Mouse (Mus musculus) left cerebral cortex, postnatal 25 days (tissue): Measurements from ENCODE around the gene Oxct1. TPM values are rescaled to one million over a fixed set of nuclear protein-coding genes. Genes with fewer than 3 reads are reported as not detected.

ENCODE experiments used
- DNase-seq, 2 experiments: peaks; one replicate each; pipeline ENCODE4 v3.0.0; 2022; ENCODE audit warnings: low spot score in 2 of 2, mixed read lengths in 1 of 2
- intact Hi-C: fragments of 180-260 bp; cut with DNase I; formaldehyde crosslinking; loops from one replicate; pipeline ENCODE4 v1.15.1; 2025
- total RNA-seq, 2 experiments: library from RNA; stranded (reverse); gene quantifications; 2 replicates each; pipeline ENCODE4 v1.2.3; 2021

Gene Oxct1
- 100 to 1,000 TPM; 369 to 401 TPM for total RNA-seq

DNA sequence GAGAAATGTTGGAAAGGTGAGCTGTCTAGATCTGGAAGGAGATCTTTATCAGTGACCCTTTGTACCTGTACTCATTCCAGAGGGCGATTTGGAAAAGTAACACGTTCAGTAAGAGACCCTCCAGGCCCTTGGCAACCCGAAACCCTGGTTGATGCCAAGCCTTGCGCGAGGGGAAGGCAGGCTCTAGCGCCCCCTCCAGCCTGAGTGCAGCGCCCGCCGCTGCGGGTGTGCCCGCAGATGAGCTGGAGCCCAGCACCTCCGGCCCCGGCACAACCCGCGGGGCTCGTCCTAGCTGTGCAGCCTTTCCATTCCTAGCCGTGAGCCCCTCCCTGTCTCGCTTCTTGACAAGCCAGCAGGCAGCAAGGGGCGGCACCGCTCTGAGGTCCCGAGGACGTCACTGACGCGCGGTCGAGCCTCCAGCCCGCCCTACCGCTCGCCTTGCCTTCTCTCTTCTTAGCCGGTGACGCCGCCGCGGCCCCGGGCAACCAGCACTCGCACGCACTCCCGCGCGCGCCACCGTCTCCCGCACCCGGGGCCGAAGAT lies at the start of gene Oxct1:
TSS of gene Oxct1 (plus strand) at position 153 of the 543 bp plus-strand sequence.
- intact Hi-C loops = loop anchor here (5.0 kb wide), 2 partner anchors 49 to 69 kb away; partner anchors contain the start of gene Fbxo4

DNA sequence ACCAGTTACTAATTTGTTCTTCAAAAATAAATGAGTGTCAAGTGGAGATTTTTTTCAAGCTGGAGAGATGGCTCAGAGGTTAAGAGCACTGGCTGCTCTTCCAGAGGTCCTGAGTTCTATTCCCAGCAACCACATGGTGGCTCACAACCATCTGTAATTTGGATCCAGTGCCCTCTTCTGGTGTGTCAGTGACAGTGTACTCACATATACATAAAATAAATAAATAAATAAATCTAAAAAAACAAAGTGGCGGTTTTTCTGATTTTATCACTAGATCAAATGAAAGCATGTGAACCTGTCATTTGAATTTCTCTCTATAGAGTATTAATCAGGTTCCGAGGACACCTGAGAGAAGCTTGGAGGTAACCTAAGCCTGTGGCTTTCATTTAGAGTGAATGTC lies 47.9 kb upstream of the Oxct1 start:
- intact Hi-C loops = loop anchor here (5.0 kb wide), 2 partner anchors 49 to 64 kb away; partner anchors contain the start of gene Oxct1
- DNase-seq = no peak

More for the DNA sequence above, at the start of gene Oxct1:
- peak; percentile 93 to 98 for DNase-seq

DNA sequence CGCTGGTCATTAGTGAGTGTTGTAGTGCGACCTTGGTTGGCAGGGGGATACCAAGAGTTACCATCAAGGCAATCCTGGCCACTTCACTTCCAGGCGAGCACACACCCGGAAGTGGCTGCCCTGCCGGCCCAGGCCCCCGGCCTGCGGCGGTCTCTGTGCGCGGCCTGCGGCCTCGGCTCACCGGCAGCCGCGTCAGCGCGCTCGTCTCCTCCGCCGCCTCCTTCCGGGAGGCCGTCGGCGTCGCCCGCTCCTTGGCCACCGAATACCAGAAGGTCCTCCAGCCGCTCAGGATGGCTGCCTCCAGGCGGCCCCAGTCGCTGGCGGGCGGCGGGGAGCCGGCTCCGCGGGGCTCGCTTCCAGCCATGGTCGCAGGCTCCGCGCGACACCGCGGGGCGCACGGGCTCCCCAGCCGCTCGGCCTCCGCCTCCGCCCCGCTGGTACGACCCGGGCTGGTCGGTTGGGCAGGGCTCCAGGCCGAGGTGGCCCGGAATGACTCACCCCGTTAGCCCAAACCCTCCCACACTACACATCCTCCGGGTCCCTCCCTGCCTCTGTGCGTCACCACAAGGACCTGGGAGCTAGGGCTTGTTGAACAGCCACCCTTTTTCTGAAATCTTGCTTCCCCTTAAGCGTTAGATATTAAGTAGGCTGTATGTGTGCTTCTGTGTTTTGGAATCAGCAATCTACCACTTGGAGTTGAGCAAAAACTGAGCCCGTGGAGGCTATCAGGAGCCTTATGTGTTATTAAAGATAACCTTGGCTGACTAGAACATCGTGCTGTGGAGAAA lies 46.9 kb upstream of the Oxct1 start, which contains the start of gene Fbxo4:
TSS of gene Fbxo4 (minus strand) at position 513 of the 788 bp plus-strand sequence.
- intact Hi-C loops = loop anchor here (5.0 kb wide), 2 partner anchors 48 to 63 kb away; partner anchors contain the start of gene Oxct1
- DNase-seq = peak; percentile 78 to 81

DNA sequence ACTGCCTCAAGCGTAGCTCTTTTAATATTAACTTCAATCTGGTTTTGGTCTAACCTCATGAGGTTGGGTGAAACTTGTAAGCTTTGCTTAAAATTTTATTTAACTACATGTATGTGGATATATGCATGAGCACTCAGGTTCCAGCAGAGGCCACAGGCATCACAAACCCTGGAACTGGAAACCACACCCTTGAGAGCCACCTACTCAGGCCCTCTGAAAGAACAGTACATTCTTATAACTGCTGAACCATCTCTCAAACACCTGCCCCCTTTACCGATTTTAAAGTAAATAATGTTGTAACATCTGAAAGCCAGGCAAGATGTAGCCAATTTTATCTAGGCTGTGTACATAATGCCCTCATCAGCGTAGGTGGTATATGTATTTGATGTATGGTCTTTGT lies 46.3 kb upstream of the Oxct1 start:
- peak in 1 of 2 experiments; percentile 9 for DNase-seq
- intact Hi-C loops = loop anchor here (5.0 kb wide), 2 partner anchors 47 to 62 kb away; partner anchors contain the start of gene Oxct1

DNA sequence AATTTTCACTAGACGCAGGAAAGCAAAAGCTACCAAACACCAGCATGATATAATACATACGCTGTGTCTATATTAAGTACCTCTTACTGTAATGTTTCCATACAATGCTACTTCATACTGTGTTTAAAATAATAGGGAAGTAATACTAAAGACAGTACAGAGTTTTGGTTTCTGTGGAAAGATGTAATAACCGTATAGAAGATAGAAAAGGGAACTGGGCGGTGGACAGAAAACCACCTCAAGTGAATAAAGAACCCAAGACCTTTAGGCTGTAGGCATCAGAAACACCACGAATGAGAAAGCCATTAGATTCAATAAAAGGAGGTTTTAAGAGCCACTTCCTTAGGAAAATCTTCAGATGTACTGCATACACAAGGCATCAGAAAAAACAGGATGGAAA lies 43.5 kb upstream of the Oxct1 start:
- intact Hi-C loops = no loop called here
- no peak for DNase-seq

DNA sequence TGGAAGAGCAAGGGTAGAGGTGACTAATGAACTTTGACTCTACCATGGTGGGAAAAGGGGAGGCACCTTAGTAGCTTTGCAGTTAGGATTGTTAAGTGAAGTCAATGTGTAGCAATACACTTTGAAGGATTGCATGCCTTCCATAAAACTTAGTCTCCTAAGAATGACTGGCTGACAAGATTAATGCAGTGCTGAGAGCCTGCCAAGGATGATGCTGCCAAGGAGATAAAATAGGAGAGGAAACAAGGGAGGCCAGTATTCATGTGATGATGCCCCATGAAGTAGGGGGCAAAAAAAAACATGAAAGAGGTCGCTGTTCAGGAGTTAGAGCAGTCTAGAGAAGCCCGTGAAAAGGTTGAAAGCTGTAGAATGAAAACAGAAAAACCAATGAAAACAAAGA lies 41.3 kb upstream of the Oxct1 start:
- intact Hi-C loops = no loop called here
- DNase-seq = no peak

DNA sequence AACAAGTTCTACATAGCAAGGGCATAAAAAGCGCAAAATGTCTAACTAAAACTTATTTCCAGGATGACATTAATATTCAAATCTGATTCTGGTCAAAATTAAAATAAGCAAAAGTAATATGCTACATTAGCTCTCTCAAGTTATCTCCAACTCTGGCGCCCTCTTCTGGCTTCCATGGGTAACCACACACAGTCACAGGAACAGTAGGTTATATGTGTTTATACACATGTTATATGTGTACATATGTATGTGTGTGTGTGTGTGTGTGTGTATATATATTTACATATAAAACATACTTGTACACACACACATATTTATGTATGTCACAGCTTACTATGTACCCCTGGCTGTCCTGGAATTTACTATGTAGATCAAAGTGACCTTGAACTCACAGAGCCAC lies 38.2 kb upstream of the Oxct1 start:
- peak in 1 of 2 experiments; percentile 21 for DNase-seq
- intact Hi-C loops = no loop called here

DNA sequence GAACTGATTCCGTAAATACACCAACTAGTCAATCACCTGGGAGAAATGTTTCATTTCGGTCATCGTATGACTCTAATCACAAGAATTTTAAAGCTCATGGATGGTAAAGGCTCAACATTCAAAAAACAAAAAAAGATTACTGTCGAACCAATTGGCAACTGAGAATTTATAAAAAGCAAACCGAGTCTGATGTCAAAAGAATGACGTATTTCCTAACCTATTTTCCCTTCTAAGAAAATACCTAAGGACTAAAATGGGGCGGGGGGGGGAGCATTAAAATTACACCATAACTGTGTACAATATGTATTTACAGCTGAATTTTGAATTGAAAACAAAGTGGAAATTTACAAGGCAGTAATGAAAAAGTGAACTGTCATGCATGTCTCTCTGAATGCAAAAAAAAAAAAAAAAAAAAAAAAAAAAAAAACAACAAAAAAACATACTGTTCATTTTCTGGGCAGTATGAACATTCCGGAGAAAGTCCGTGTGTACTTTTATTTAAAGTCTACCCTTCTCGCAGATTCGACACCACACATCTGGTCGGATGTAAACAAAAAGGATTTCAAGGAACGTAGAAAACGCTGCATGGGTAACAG lies 31.2 kb upstream of the Oxct1 start:
- intact Hi-C loops = loop anchor here (1.0 kb wide), 1 partner anchor 32 kb away; no protein-coding TSS in a partner anchor
- DNase-seq = peak in 1 of 2 experiments; percentile 15

DNA sequence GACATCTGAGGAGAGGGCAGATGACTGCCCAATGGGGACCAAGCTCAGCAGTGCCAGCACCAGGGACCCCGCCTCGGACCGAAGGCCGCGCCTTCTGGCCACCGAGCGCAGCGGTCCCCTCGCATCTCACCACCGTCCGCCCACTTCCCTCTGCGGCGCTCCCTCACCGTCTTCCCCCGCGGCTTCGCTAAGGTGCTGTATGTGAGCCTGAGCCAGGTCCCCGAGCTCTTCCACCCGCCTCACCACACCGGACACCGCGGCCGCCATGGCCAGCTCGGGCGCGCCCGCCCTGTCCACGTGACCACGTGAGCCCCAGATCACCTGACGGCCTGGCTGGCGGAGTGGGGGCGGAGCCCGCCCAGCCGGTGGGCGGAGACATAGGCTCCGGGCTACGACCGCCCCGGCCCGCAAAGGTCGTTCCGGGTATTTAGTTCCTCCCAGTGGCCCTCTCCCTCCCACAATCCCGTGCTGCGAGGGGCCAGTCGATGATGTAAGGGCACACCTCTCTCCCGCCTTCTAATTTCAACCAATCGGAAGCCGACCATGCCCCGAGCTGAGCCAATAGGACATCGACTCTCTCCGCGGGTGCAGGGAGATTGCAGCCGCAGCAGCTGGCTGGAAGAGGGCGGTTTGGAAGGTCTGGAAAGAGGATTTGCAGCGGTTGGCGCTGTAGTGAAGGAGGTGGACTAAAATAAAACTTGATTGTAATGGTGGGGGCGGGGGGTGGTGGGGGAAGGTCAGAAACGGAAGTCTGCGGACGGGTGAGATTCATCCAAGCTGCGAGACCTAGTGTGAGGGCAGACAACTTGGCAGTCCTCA lies 30.5 kb upstream of the Oxct1 start, which contains the start of gene AW549877:
TSS of gene AW549877 (minus strand) at position 297 of the 819 bp plus-strand sequence.
- intact Hi-C loops = loop anchor here (1.0 to 2.0 kb wide), 2 partner anchors 32 to 1121 kb away; partner anchors contain the start of gene Rpl37
- peak; percentile 98 to 99 for DNase-seq

DNA sequence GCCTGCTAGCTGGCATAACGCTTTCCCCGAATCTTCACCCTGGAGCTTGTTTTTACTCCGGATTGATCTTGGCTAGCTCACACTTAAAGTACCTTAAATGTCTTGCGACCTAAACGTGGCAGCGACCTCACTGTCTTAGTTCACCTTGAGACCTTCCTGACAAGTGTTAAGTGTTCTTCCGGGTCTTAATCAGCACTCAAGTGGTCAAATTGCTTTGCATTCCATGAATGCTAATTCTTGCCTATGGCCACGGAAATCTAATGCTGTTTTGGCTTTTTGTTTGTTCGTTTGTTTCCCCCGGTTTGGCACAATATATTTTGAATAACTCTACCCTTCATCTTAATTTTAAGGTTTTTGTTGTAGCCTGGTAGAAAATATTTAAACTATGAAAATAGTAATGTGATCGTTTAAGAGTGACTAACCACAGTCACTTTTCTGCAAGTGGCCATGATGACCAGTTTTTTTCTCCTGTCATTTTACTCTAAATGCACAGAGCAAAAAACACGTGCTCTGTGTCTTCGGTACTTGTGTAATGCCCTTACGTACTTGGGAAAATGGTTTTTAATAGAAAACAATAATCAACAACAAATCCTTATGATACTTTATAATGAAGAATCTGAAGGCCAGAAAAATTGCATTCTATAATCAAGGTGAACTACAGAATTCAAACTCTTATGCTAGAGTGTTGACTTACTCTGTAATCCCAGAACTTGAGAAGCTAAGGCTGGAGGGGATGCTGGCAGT lies 29.7 kb upstream of the Oxct1 start:
- intact Hi-C loops = loop anchor here (2.0 kb wide), 1 partner anchor 1120 kb away; the partner anchor contains the start of gene Rpl37
- no peak for DNase-seq

DNA sequence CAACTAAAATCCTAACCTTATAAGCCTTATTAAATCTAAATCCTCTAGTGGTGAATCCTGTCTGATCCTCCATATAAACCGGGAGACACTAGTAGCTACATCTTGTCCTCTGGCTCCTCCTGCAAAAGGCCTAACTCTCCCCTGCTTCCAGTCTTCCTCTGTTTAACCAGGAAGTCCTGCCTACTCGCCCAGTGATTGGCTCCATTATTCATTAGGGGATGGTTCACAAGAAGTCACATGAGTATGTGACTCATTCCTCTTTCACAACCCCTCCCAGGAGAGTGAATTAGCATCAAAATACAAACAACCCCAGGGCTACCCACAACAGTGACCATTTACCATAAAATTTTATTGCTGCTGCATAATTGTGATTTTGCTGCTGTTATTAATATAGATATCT lies 27.0 kb upstream of the Oxct1 start:
- no peak for DNase-seq
- intact Hi-C loops = no loop called here

DNA sequence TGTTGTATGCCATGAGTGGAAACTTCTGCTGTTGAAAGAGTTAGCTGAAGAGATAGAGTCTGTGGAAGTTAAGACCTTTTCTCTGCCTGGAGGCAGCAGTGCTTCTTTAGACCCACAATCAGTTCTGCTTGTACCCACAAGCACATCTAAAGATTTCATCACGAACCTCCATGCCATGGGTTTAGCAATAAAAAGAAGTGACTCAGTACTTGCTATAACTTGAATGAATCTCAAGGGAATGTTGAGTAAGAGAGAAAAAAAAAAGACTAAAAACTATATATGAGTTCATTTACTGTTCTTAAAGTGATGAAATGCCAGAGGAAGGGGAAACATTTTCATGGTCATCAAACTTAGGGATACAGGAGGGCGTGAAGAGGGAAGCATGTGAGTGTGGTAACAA lies 25.6 kb upstream of the Oxct1 start:
- intact Hi-C loops = no loop called here
- DNase-seq = no peak

DNA sequence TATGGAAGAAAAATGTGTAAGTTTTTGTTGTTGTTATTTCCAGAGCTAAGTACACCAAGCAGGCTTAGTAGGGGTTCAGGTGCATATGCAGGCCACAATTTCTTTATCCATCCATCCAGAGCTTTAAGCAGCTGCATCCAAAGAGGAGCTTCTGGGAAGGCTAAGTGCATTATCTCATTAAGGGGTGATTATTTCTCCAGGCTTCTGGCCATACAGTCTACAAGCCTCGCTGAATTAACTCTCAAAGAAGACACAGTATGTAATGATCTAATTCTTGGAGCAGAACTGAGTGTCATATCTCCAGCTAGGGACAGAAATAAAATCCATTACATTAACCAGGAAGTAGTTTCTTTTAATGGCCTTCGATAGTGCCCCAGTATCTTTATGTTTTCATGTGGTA lies 12.3 kb upstream of the Oxct1 start:
- intact Hi-C loops = no loop called here
- DNase-seq = no peak

DNA sequence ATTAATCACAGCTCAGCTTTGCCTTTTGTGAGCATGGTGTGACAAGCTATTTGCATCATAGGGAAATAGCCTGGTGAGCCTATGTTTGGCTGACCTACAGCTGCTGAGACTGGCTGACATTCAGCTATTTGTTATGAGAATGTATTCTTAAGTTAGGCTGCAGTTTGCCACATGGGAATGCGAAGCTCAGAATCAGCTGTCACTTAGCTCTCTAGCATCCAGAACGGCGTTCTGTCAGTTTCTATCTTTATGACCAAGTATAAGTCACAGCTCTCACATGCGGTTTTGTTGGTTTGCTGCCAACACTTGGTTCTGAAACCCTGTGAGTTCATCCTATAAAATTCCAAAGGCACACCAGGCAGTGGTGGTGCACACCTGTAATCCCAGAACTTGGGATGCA lies 5.5 kb upstream of the Oxct1 start:
- intact Hi-C loops = no loop called here
- no peak for DNase-seq

DNA sequence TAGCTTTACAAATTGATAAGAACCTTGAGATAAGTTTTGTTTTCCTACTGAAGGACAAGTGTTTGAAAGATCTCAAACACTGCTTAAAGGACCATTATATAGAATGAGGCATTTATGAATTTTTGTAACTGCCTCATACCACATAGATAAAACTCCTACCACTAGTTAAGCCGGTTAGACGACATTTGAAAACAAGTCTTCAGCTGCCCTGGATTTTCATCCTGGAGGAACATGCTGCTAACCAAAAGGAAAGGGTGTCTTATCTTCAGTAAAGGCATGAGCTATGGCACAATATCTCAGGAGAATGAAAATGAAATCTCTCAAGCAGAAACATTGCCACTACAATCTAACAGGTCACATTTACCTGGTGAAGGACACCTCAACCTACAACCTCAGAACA lies 2.4 kb upstream of the Oxct1 start:
- intact Hi-C loops = no loop called here

DNA sequence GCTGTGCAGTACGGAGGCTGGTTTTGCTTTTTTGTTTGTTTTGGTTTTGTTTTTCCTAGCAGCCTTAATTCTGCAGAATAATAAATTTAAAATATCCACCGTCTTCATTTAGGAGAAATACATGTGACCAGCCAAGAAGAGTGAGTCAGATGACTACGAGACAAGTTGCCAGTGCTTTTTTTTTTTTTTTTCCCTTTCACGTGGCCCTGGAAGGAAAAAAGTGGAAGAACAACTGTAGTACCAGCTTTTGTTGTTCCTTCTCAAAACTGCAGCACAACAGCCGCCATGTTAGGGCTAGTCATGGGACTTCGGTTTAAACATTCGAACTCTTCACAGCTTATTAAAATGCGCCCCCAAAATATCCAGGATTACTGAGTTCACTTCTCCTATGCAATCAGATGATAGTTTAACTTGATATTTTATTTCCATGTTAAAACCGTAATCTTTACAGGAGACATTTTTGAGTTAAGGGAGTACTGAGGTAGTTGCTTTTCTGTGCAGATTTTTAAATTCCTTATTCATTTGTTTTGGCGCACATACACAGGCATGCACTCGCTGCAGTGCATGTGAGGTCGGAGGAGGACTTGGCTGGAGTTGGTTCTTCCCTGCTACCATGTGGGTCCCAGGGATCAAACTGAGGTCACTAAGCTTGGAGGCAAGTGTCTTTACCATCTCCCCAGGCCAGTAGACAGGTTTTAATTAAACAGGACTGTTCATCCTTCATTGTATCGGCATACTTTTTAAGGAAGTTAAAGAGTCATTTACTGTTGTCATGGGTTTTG lies 1.3 kb upstream of the Oxct1 start:
- intact Hi-C loops = loop anchor here (5.0 kb wide), 2 partner anchors 48 to 68 kb away; partner anchors contain the start of gene Fbxo4

More for the DNA sequence above, 2.4 kb upstream of the Oxct1 start:
- no peak for DNase-seq

DNA sequence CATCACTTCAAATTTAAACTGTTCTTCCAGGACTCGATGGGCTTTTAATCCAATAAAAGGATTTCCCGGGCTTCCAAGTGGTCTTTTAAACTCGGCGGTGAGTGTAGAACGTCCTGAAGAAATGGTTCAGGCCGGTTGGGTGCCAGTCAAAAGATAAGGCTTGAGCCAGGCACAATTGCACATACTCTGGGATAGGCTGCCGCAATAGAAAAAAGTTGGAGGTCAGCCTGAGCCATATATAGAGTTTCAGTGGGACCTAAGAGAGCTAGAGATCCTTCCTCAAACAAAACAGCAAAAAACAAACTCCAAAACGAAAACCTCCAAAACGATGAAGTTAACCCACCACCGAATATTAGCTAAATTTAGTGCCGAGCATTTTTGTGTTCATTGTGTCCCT lies 677 bp upstream of the Oxct1 start:
- no peak for DNase-seq

More for the DNA sequence above, 1.3 kb upstream of the Oxct1 start:
- DNase-seq = no peak

More for the DNA sequence above, 677 bp upstream of the Oxct1 start:
- intact Hi-C loops = loop anchor here (5.0 kb wide), 2 partner anchors 48 to 68 kb away; partner anchors contain the start of gene Fbxo4
